ENCODE assay signal across 9 mouse cellular contexts in genomic region chr6:118197440-118197975, GRCm38 (mm10). TPM values are rescaled to one million over a fixed set of nuclear protein-coding genes. Genes with fewer than 3 reads are reported as not detected.
DNase-seq lines count a peak whose midpoint lies in the region; ATAC-seq and TF ChIP-seq lines count a peak whose summit lies in the region.
"Had no signal": no experiment of that assay in that cellular context is flagged by ENCODE, and none has a peak within 500 bp of the region (broad histone marks: within the 10 kb centered on the region; RNA-seq: fewer than 3 reads in every experiment).

Gene Ret, minus strand, starts transcription at chr6:118197718.

- H3K27me3 ChIP-seq in liver, postnatal 0 days (ENCODE audit: insufficient read depth, low read length) = peaks cover 59% of the 10 kb centered on the region

- no peak for TF ChIP-seq CTCF in liver, postnatal 0 days (IDR thresholded peaks at IDR 0.05; ENCODE audit: low read depth)

- peak within 1 kb of the TSS; percentile 49 for H3K4me3 ChIP-seq in liver, postnatal 0 days (ENCODE audit: low read depth, low read length)

- H3K36me3 ChIP-seq in liver, postnatal 0 days (replicated peaks; ENCODE audit: insufficient read depth, low read length) = no peaks in the 10 kb centered on the region
- H3K36me3 ChIP-seq: G1E had no signal

- no peak for TF ChIP-seq EP300 in liver, postnatal 0 days (IDR thresholded peaks at IDR 0.05; ENCODE audit: low read depth)

- 1% methylated on average over 26 of the region's 26 CpGs for WGBS in liver, postnatal 0 days (ENCODE audit: insufficient replicate concordance)

- no peak within 1 kb of the TSS for H3K27ac ChIP-seq in liver, postnatal 0 days (ENCODE audit: low read depth)

- H3K9me3 ChIP-seq in liver, postnatal 0 days (ENCODE audit: low read length) = no peaks in the 10 kb centered on the region

- DNase-seq in gastrocnemius, postnatal 10 days = no peak
- no peak for DNase-seq in gastrocnemius, postnatal 25 days
- peak; percentile 36 for DNase-seq in Muller cell, postnatal 12 days (ENCODE audit: inconsistent ontology term)
- no peak for DNase-seq in gonadal fat pad, adult 2 months (ENCODE audit: low read depth)
- DNase-seq in liver, postnatal 0 days = no peak
- no peak for DNase-seq in urinary bladder, postnatal 4 days (ENCODE audit: low spot score in 2 of 2)
- no peak for DNase-seq in layer of hippocampus, postnatal 36 days
- no peak for DNase-seq in layer of hippocampus, adult 11-12 months (ENCODE audit: low spot score)

- ATAC-seq in liver, postnatal 0 days = no peak

- peaks cover 9% of the 10 kb centered on the region; the same call in 1 of the 2 replicates for H3K4me1 ChIP-seq in liver, postnatal 0 days (ENCODE audit: insufficient read depth)

- H3K4me2 ChIP-seq in liver, postnatal 0 days (ENCODE audit: low read depth, low read length) = peak within 1 kb of the TSS; percentile 80

- no peak within 1 kb of the TSS for H3K9ac ChIP-seq in liver, postnatal 0 days (replicated peaks)

RNA-seq across cellular contexts. Expression of gene Ret, which starts in this region (rescaled TPM):
- 10 to 100 TPM; 13.1 to 15.2 TPM for total RNA-seq in gastrocnemius, postnatal 10 days (2021)
- 1 to 10 TPM; 6.5 to 9.5 TPM for total RNA-seq in gastrocnemius, postnatal 25 days (2021)
- polyA plus RNA-seq in gonadal fat pad, adult 2 months (2012; rRNA removed) = 14.9 and 15.6 TPM in 2 replicates
- 0.05 TPM in 1 of 2 replicates, not detected in the other for polyA plus RNA-seq in liver, postnatal 0 days (2015; fragmentation: Nextera tagmentation; extraction: Ambion mirVana)
- total RNA-seq in layer of hippocampus, postnatal 36 days (2021) = 1 to 10 TPM; 3.2 to 3.6 TPM
- polyA plus RNA-seq: G1E had no signal

Comparison
In these comparisons a context has a peak if more than half of its experiments do, and no peak if none do; other contexts are left out.
1. RNA of gene Ret (polyA plus RNA-seq): 14.9 to 15.6 TPM in gonadal fat pad, adult 2 months; 0.05 TPM in liver, postnatal 0 days; every median in the first group is over 10 times any median in the second.